Mouse (Mus musculus): Measurements from ENCODE around the gene Trim25. TPM values are rescaled to one million over a fixed set of nuclear protein-coding genes. Genes with fewer than 3 reads are reported as not detected.
A peak's percentile ranks its signal among the peaks of the same experiment; 100 is the strongest.

Gene Trim25
- total RNA-seq, 2 experiments from 2014 or later = 3.7 to 3.9 TPM

DNA sequence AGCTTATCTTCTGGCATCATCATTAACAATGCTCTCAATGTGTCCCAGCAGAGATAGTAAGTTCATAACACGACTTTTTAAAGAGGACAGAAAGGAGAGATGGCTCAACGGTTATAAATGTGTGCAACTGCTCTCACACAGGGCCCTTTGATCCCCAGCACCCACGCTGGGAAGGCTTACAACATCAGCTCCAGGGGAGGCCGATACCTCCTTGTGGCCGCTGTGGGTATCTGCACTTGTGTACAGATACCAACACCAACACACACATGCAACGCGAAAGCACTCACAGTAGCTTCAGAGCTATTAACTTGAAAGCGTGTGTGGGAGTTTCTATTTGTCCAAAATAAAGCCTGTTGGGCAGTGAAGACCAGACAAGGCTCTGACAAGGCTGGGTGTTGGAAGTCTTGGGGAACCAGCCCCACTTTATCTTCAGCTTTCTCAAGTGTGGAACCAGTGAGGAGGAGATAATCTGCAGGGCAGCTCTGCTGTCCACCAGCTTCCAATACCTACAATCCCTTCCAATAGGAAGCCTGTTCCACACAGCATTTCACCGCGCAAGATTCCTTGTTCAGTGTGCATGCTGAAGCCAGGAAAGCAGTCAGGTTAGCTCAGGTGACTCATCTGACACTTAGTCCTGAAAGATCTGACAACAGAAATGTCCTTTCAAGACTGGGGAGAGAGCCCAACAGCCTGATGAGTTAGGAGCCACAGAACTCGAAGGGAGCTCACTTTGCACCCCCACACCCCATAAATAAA is 59.5 kb downstream of the Trim25 start:
- Histone ChIP-seq H3K4me3 (peak overlapping the region; percentile 89), H3K27ac (no peak overlapping the region)
- intact Hi-C loops (cut with DNase I) = no loop called here
- peak; percentile 51 for TF ChIP-seq CTCF (IDR thresholded peaks at IDR 0.05)
- DNase-seq (ENCODE audit: extremely low spot score in 1 of 2, low spot score in 2 of 2) = no peak

DNA sequence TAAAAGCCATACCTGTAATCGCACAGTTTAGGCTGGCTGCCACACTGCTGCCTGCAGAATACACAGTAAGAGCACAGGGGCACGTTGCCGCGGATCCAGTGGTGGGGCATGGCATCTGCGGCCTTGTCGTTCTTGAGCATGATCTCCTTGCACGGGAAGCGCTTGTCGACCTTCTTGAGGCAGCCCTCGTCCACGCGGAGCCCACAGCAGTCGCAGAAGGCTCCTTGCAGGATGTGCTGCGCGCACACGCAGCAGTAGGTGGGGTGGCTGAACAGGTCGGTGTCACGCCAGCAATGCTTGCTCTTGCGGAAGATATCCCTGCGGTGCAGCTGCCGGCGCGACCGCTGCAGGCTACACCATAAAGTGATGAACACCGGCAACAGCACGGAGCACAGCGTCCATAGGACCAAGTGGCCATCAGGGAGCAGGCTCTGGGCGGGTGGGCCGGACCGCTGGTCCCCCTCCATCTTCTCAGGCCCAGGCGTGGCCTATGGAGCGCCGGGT is 60.8 kb downstream of the Trim25 start:
- H3K4me3 ChIP-seq = peak overlapping the region; percentile 89
- peak; percentile 40 to 56 for DNase-seq (ENCODE audit: extremely low spot score in 1 of 2, low spot score in 2 of 2)
- TF ChIP-seq CTCF (IDR thresholded peaks at IDR 0.05) = no peak
- H3K27ac ChIP-seq = peak overlapping the region; percentile 92
- intact Hi-C loops (cut with DNase I) = no loop called here

GRCm38 (mm10) chr11:89060423-89061089 is 61.4 kb downstream of the Trim25 start:
- peak; percentile 88 to 90 for DNase-seq (ENCODE audit: extremely low spot score in 1 of 2, low spot score in 2 of 2)
- no peak for TF ChIP-seq CTCF (IDR thresholded peaks at IDR 0.05)
- intact Hi-C loops (cut with DNase I) = no loop called here
- Histone ChIP-seq H3K4me3 (peak overlapping the region; percentile 89), H3K27ac (peak overlapping the region; percentile 92)

DNA sequence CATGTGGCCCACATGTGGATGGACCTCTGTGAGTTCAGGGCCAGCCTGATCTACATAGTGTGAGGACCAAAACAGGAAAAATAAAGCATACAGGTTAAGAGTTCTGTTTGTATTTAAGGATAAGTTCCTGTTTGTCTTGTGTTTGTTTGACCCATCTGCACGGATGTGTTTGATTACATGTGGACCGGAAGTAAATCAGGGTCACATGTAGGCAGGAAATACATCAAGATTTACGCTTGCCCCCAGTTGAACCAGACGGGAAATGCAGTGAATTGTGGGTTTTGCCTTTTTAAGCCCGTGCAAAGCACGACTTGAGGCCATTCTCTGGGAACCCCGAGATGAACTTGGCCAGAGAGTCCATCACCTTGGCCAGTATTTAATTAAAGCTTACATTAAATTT is 62.2 kb downstream of the Trim25 start:
- TF ChIP-seq CTCF (IDR thresholded peaks at IDR 0.05) = no peak
- Histone ChIP-seq H3K27ac (no peak overlapping the region), H3K4me3 (no peak overlapping the region; the same call in 1 of the 2 replicates)
- DNase-seq (ENCODE audit: extremely low spot score in 1 of 2, low spot score in 2 of 2) = no peak
- intact Hi-C loops (cut with DNase I) = no loop called here

DNA sequence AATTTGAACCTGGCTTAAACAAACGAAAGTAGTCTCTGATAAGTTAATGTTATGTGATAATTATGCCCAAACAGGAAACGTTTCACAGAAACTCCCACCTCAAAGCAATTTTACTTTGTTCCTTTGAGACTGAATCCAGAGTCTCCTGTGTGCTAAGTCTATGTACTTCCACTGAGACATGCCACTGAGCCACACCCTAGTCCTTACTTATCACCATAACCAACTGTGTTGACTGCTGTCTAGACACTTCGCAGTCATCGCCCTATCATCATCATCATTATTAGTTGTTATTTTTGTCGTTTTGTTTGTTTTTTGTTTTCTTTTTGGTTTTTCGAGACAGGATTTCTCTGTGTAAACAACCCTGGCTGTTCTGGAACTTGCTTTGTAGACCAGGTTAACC is 65.1 kb downstream of the Trim25 start:
- intact Hi-C loops (cut with DNase I) = no loop called here
- TF ChIP-seq CTCF (IDR thresholded peaks at IDR 0.05) = no peak
- no peak overlapping the region for H3K4me3 ChIP-seq
- DNase-seq (ENCODE audit: extremely low spot score in 1 of 2, low spot score in 2 of 2) = no peak
- no peak overlapping the region for H3K27ac ChIP-seq

- intact Hi-C loops (cut with DNase I) = no loop called here
Measured at GRCm38 (mm10) chr11:89065297-89065696, 66.1 kb downstream of the Trim25 start.

GRCm38 (mm10) chr11:89066126-89066525 is 67.0 kb downstream of the Trim25 start:
- no peak for TF ChIP-seq CTCF (IDR thresholded peaks at IDR 0.05)
- no peak for DNase-seq (ENCODE audit: extremely low spot score in 1 of 2, low spot score in 2 of 2)
- Histone ChIP-seq H3K27ac (no peak overlapping the region), H3K4me3 (no peak overlapping the region)
- intact Hi-C loops (cut with DNase I) = no loop called here

More at GRCm38 (mm10) chr11:89065297-89065696, 66.1 kb downstream of the Trim25 start:
- peak; percentile 46 for TF ChIP-seq CTCF (IDR thresholded peaks at IDR 0.05)
- DNase-seq (ENCODE audit: extremely low spot score in 1 of 2, low spot score in 2 of 2) = no peak
- H3K27ac ChIP-seq = no peak overlapping the region
- no peak overlapping the region for H3K4me3 ChIP-seq

GRCm38 (mm10) chr11:89066750-89067149 is 67.6 kb downstream of the Trim25 start, which contains the start of gene Dgke:
Dgke (minus strand) TSS chr11:89066850.
- no peak within 1 kb of the TSS for H3K27ac ChIP-seq
- intact Hi-C loops (cut with DNase I) = no loop called here
- no peak for TF ChIP-seq CTCF (IDR thresholded peaks at IDR 0.05)
- no peak within 1 kb of the TSS for H3K4me3 ChIP-seq
- DNase-seq (ENCODE audit: extremely low spot score in 1 of 2, low spot score in 2 of 2) = no peak

- Histone ChIP-seq H3K4me3 (no peak overlapping the region), H3K27ac (no peak overlapping the region)
- no peak for TF ChIP-seq CTCF (IDR thresholded peaks at IDR 0.05)
- intact Hi-C loops (cut with DNase I) = no loop called here
- no peak for DNase-seq (ENCODE audit: extremely low spot score in 1 of 2, low spot score in 2 of 2)
Measured at GRCm38 (mm10) chr11:89067301-89067822, 68.2 kb downstream of the Trim25 start.

DNA sequence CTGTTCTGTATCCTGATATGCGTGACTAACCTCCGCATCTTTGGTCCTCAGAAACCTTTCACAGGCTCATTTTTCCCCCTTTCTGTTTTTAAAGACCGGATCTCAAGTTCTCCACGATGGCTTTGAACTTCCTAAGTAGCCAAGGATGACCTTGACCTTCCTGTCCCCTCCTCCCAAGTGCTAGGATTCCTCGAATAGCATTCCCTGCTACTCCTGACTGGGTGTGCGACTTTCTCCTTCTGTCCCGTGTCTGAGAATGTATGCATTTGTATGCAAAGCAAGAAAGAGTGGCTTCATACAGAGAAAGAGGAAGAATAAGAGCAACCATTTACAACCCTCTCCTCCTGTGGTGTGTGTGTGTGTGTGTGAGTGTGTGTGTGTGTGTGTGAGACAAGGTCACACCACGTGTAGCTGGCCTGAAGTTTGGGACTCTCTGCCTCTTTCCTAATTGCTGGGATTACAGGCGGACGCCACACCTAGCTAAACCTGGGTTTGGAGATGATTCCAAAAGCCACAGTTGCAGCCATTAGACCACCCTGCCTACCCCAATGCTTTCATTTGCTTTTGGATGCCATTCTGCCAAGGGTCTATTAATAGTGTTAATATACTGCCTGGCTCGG is 68.8 kb downstream of the Trim25 start:
- no peak overlapping the region for H3K27ac ChIP-seq
- no peak for TF ChIP-seq CTCF (IDR thresholded peaks at IDR 0.05)
- intact Hi-C loops (cut with DNase I) = no loop called here
- H3K4me3 ChIP-seq = no peak overlapping the region
- no peak for DNase-seq (ENCODE audit: extremely low spot score in 1 of 2, low spot score in 2 of 2)

DNA sequence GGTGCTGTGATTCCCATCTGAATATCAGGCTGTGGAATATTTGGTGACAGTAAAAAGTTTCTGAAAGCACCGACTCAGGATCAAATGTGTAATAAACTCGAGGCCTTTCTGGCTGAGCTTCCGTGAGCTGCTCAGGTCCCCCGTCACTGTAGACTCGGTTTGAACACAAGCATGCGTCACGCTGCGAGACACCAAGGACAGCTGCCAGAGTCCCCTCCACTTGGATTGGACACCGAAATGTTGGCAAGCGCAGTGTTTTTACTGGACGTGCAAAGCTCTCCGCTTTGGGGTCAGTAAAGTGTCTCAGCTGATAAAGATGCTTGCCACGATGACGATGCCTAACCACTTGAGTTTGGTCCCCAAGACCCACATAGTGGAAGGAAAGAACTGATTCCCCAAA is 69.5 kb downstream of the Trim25 start:
- no peak for DNase-seq (ENCODE audit: extremely low spot score in 1 of 2, low spot score in 2 of 2)
- intact Hi-C loops (cut with DNase I) = no loop called here
- H3K27ac ChIP-seq = no peak overlapping the region

GRCm38 (mm10) chr11:89069303-89069702 is 70.1 kb downstream of the Trim25 start:
- peak; percentile 34 to 64 for DNase-seq (ENCODE audit: extremely low spot score in 1 of 2, low spot score in 2 of 2)
- TF ChIP-seq CTCF (IDR thresholded peaks at IDR 0.05) = peak; percentile 89
- no peak overlapping the region for H3K4me3 ChIP-seq
- no peak overlapping the region for H3K27ac ChIP-seq
- intact Hi-C loops (cut with DNase I) = no loop called here

More for the DNA sequence above, 69.5 kb downstream of the Trim25 start:
- H3K4me3 ChIP-seq = no peak overlapping the region
- TF ChIP-seq CTCF (IDR thresholded peaks at IDR 0.05) = no peak

Other genes starting within 250 kb of the Trim25 start
- 10 to 100 TPM; 39.8 to 40.1 TPM for gene Akap1, start 134.8 kb upstream of the Trim25 start, total RNA-seq (2021)
- gene Scpep1, start 43.9 kb upstream of the Trim25 start, total RNA-seq (2021) = 10 to 100 TPM; 16.2 to 17.5 TPM
- gene Elobl, start 32.4 kb upstream of the Trim25 start, total RNA-seq (2021) = not detected
- gene Coil, start 29.1 kb upstream of the Trim25 start, total RNA-seq (2021) = 10 to 100 TPM; 19.4 to 19.5 TPM
- gene Dgke, start 67.5 kb downstream of the Trim25 start, total RNA-seq (2021) = 10 to 100 TPM; 52.8 to 57.0 TPM
- under 1 TPM in 1 of 2 experiments, not detected in 1; 0.95 TPM for gene Gm525, start 74.5 kb downstream of the Trim25 start, total RNA-seq (2021)